Mouse (Mus musculus) midbrain, embryonic 12.5 days (tissue): ENCODE measurements around the gene Oprm1. TPM values are rescaled to one million over a fixed set of nuclear protein-coding genes. Genes with fewer than 3 reads are reported as not detected.
"Not testable (repeated sequence)": the region's sequence is repeated elsewhere in the genome, so short reads cannot be mapped to it uniquely, and the experiment has no call there.

Source experiments
- ATAC-seq: fragments of 200-750 bp; cut with Nextera tagmentation; 2 replicates; pipeline ENCODE4 v1.8.0; 2017; ENCODE audit warnings: low read depth, moderate TSS enrichment, moderate library complexity; ENCODE audit not compliant: low FRiP score
- H3K27ac ChIP-seq: fragments of 300-500 bp; sonication (generic); replicated peaks from 2 replicates; pipeline ENCODE4 v1.5.1; 2016; ENCODE audit warnings: mild to moderate bottlenecking
- H3K27me3 ChIP-seq: fragments of 300-500 bp; sonication (generic); 2 replicates; pipeline ENCODE4 v1.6.1; 2016; ENCODE audit warnings: mild to moderate bottlenecking
- H3K36me3 ChIP-seq: fragments of 300-500 bp; sonication (generic); 2 replicates; pipeline ENCODE4 v1.6.1; 2016
- H3K4me1 ChIP-seq: fragments of 300-500 bp; sonication (generic); 2 replicates; pipeline ENCODE4 v1.6.1; 2016
- H3K4me2 ChIP-seq: fragments of 300-500 bp; sonication (generic); replicated peaks from 2 replicates; pipeline ENCODE4 v1.6.1; 2016; ENCODE audit warnings: mild to moderate bottlenecking, moderate library complexity
- H3K4me3 ChIP-seq: fragments of 300-500 bp; sonication (generic); 2 replicates; pipeline ENCODE4 v1.5.1; 2016; ENCODE audit warnings: mild to moderate bottlenecking
- H3K9ac ChIP-seq: fragments of 300-500 bp; sonication (generic); replicated peaks from 2 replicates; pipeline ENCODE4 v1.6.1; 2016; ENCODE audit warnings: mild to moderate bottlenecking, moderate library complexity
- H3K9me3 ChIP-seq: fragments of 300-500 bp; sonication (generic); 2 replicates; pipeline ENCODE4 v1.6.1; 2016; ENCODE audit warnings: mild to moderate bottlenecking
- WGBS: fragments of 180-500 bp; shearing (Covaris S2); methylation state at CpG from one replicate; pipeline ENCODE4 v1.1.7; 2016; 5-methylcytosine and 5-hydroxymethylcytosine counted together
- polyA plus RNA-seq: library from polyadenylated mRNA; unstranded; fragments of >200 nt; fragmentation: Nextera tagmentation; extraction: Ambion mirVana; gene quantifications from 2 replicates; pipeline ENCODE4 v1.2.1, GENCODE M21; 2016

The Oprm1 gene
- polyA plus RNA-seq, 1 experiment from 2014 or later, result 0.26 TPM

DNA sequence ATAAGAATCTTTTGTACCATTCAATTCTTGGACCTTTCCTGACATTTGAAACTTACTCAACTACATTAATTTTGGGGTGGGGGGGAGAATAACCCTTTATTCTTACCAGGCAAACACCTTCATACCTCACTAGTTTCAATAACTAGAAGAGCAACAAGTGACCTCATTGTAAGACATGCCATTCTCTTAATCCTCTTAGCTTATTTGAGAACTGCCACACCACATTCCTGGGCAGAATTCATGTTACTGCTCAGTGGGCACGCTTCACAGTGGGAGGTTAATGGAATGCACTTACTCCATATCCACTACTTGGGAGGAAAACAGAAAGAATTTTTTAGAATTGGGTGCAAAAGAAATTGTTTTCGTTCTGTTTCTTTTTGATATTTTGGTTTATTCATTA lies 90.5 kb downstream of the Oprm1 start:
- Histone ChIP-seq H3K27me3 (no peaks in the 10 kb centered on the region), H3K9me3 (no peaks in the 10 kb centered on the region), H3K4me2 (no peak overlapping the region), H3K27ac (no peak overlapping the region), H3K36me3 (no peaks in the 10 kb centered on the region), H3K9ac (no peak overlapping the region), H3K4me3 (no peak overlapping the region), H3K4me1 (no peaks in the 10 kb centered on the region)
- ATAC-seq, result 0 out of 2 replicates have a peak, but pooled peaks have one; percentile 34
- WGBS, result 44% methylated on average over 2 of the region's 2 CpGs

DNA sequence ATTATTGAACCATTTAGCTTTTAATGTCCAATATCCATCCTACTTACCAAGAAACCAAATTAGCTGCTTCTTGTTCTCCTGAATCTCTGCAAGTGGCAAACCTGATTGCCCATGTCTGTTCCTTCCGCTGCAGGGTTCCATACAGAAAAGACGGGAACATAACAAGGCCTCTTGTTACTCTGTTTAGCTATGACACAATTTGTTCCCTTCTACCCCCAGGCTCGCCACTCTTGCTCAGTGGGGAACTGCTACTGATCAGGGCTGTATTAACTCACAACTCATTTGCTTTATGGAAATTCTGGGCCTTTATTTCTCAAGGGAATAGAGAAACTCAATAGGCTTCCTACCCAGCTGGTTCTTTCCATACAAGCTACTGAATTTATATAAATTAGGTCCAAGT lies 97.5 kb downstream of the Oprm1 start:
- no peak for ATAC-seq
- 77% methylated on average over 3 of the region's 3 CpGs for WGBS
- H3K4me3 ChIP-seq, result no peak overlapping the region

DNA sequence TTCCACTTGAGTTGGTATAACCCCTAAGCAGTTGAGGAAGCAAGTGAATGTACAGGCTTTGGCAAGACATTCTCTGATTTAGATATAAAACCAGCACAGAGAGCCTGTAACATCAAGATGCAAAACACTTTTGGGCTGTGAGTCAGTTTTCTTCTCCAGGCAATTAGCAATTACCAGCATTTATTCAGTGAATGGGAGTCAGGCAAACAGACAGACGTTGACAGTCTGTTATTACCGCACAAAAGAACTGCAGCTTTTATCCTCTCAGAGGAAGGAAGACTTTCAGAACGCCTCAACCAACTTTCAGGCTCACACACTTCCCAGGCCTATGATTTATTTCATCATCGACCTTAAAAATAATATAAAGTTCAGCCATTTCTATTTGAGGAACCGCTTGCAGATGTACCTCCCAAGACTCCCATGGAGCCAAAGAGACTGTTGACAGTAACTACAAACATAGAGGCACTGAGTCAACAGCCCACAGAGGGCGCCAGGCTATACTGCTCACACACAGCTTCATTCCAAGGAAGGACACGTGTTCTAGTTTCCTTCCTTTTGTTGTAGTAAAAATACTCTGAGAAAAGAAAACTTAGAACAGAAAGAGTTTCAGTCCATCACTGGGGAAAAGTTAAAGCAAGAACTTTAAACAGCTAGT lies 113.2 kb downstream of the Oprm1 start:
- peaks cover 6% of the 10 kb centered on the region; the same call in 1 of the 2 replicates for H3K9me3 ChIP-seq
- 82% methylated on average over 7 of the region's 7 CpGs for WGBS
- no peak overlapping the region for H3K27ac ChIP-seq
- H3K4me1 ChIP-seq, result no peaks in the 10 kb centered on the region
- H3K27me3 ChIP-seq, result no peaks in the 10 kb centered on the region
- H3K36me3 ChIP-seq, result no peaks in the 10 kb centered on the region
- H3K9ac ChIP-seq, result no peak overlapping the region
- no peak overlapping the region for H3K4me2 ChIP-seq
- H3K4me3 ChIP-seq, result no peak overlapping the region
- no peak for ATAC-seq

More for the DNA sequence above, 97.5 kb downstream of the Oprm1 start:
- Histone ChIP-seq H3K4me1 (no peaks in the 10 kb centered on the region), H3K36me3 (no peaks in the 10 kb centered on the region), H3K9me3 (no peaks in the 10 kb centered on the region), H3K4me2 (no peak overlapping the region), H3K9ac (no peak overlapping the region), H3K27me3 (no peaks in the 10 kb centered on the region), H3K27ac (no peak overlapping the region)

DNA sequence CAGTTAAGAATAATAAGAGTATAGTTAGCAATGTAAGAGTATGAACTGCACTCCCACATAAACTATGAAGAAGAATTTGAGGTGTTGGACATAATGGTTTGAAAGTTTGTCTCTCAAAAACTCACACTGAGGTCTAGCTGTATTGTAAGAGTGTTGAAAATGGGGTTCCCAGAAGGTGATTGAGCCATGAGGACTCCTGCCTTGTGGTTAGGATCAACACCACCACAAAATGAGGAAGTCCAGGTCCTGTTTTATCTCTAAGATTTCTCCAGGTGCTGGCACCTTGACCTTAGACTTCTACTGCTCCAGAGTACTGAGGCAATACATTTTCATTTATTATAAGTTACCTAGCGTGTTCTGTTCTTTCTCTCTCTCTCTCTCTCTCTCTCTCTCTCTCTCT lies 115.6 kb downstream of the Oprm1 start:
- H3K4me3 ChIP-seq, result no peak overlapping the region
- ATAC-seq, result no peak
- 100% methylated on average over 1 of the region's 1 CpGs for WGBS
- H3K4me2 ChIP-seq, result no peak overlapping the region
- no peaks in the 10 kb centered on the region for H3K4me1 ChIP-seq
- no peak overlapping the region for H3K9ac ChIP-seq
- H3K36me3 ChIP-seq, result no peaks in the 10 kb centered on the region
- H3K27ac ChIP-seq, result no peak overlapping the region
- no peaks in the 10 kb centered on the region for H3K27me3 ChIP-seq
- peaks cover 4% of the 10 kb centered on the region; the same call in 1 of the 2 replicates for H3K9me3 ChIP-seq

DNA sequence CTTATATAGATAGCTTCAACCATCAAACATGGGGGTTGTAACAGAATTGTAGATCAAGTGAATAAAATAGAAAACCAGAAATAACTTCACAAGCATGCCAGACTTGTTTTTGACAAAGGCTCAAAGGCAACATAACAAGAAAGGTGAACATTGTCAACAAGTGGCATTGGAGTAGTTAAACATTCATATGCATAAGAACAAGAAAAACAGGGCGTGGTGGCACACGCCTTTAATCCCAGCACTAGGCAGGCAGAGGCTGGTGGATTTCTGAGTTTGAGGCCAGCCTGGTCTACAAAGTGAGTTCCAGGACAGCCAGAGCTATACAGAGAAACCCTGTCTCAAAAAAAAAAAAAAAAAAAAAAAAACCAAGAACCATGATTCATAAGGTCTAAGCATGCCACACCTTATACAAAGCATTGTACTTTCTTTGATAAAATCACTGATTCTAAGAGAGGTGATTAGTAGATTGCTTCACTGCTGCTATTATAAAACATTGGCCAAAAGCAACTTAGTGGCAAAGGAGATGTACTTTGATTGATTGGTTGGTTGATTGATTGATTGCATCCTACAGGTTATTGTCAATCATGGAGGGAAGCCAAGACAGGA lies 120.1 kb downstream of the Oprm1 start:
- H3K4me2 ChIP-seq, result no peak overlapping the region
- no peaks in the 10 kb centered on the region for H3K4me1 ChIP-seq
- no peak overlapping the region for H3K27ac ChIP-seq
- no peaks in the 10 kb centered on the region for H3K9me3 ChIP-seq
- no peaks in the 10 kb centered on the region for H3K36me3 ChIP-seq
- H3K9ac ChIP-seq, result no peak overlapping the region
- WGBS, result 87% methylated on average over 2 of the region's 2 CpGs
- no peaks in the 10 kb centered on the region for H3K27me3 ChIP-seq
- H3K4me3 ChIP-seq, result no peak overlapping the region
- no peak for ATAC-seq

DNA sequence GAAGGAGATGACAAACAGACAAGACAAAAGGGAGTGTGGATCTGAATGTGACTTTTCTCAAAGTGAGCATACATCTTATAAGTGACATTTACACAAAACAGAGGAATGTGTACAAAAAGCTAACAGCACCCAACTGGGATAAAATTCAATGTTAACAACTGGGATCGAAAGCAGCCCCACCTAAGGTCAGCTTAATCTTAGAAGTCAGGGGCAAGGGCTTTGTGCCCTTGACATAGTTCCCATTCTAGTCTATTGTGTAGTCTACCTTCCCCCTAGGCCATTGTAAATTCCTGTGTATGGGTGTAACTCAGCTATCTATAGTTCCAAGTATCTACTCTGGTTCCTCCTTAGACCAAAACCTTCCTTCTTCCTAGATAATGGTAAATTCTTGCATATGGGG lies 123.7 kb downstream of the Oprm1 start:
- not testable (repeated sequence) for H3K27me3 ChIP-seq, H3K27ac ChIP-seq, ATAC-seq, H3K4me1 ChIP-seq, H3K9me3 ChIP-seq, H3K4me3 ChIP-seq, H3K4me2 ChIP-seq, H3K9ac ChIP-seq, H3K36me3 ChIP-seq
- WGBS, result 95% methylated on average over 1 of the region's 1 CpGs

DNA sequence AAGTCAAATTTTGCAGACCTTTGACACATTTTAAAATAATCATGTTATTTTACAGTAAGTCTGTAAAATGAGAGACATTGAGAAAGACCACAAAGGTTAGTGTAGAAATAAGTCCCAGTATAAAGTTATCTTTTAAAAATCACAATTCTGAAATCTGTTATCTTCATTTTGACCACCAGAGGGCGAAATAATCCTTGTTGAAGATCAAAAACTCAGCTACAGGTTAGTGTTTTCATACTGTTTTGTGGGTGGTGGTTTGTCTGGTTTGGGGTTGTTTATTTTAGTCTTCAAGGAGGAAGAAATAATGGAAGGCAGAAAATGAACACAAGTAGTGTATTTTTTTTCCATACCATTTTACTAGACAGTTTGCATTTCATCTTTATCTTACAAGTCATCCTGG lies 127.2 kb downstream of the Oprm1 start:
- no peaks in the 10 kb centered on the region for H3K9me3 ChIP-seq
- H3K4me1 ChIP-seq, result no peaks in the 10 kb centered on the region
- H3K27ac ChIP-seq, result no peak overlapping the region
- no peak overlapping the region for H3K4me3 ChIP-seq
- H3K9ac ChIP-seq, result no peak overlapping the region
- ATAC-seq, result no peak
- H3K36me3 ChIP-seq, result no peaks in the 10 kb centered on the region
- H3K4me2 ChIP-seq, result no peak overlapping the region
- 0% methylated on average over 1 of the region's 1 CpGs for WGBS
- no peaks in the 10 kb centered on the region for H3K27me3 ChIP-seq

DNA sequence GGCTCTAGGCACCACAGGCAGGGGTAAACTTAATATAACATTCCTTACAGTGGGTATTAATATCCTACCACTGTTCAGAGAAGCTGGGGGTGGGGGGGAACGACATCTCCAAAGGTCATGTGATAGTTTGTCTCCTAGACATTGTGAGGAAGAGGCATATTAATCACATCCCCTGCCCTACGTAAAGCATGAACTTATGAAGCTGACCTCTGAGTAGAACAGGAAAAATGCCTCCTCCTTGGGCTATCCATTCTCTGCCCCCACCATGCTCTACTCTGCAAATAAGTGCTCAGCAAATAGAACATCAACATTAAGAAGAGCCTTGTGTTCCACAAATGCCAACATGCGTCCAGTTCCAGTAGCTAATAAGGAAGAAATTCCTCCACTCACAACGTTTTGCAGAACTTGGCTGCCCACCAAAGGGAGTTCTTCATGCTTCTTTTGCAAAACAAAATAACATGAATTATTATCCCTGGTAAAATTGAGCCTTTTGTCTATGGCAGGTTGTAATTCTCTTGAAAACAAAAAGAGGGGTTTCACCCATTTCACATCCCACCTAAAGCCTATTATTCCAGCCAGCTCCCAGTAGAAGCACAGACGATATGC lies 131.4 kb downstream of the Oprm1 start:
- ATAC-seq, result no peak
- Histone ChIP-seq H3K27me3 (no peaks in the 10 kb centered on the region), H3K9me3 (no peaks in the 10 kb centered on the region), H3K36me3 (no peaks in the 10 kb centered on the region), H3K4me2 (no peak overlapping the region), H3K27ac (no peak overlapping the region), H3K4me1 (no peaks in the 10 kb centered on the region), H3K4me3 (no peak overlapping the region), H3K9ac (no peak overlapping the region)
- 71% methylated on average over 5 of the region's 5 CpGs for WGBS

DNA sequence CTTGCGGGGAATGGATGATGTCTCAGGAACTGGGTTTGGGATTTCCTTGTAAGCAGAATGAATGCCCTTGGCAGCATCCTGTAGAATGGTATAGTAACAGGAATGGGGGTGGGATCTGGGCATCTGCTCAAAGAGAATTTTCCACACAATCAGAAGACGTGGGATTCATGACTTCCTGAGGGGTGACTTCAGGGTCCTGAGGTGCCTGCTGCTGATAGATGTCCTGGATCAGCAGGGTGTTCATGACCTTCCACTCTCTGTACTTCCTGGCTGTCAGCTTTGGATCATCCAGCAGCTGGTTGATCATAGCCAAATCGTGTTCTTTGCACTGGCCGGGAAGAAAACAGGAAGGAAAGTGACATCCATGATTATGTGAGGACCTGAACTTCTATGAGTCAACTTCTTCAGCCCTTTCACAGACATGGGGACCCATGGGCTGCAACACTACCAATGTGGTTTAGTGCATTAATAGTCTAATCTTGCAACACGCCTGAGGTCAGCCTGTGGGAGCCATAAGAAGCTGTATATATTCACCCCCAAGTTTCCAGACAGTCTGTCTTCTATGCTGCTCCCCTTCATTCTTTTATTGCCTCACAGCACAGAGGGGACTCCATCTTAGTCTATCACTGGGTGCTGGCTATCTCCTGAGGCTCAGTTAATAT lies 132.2 kb downstream of the Oprm1 start:
- Histone ChIP-seq H3K27me3 (no peaks in the 10 kb centered on the region), H3K27ac (no peak overlapping the region), H3K36me3 (no peaks in the 10 kb centered on the region), H3K4me1 (no peaks in the 10 kb centered on the region), H3K9me3 (no peaks in the 10 kb centered on the region), H3K4me2 (no peak overlapping the region), H3K4me3 (no peak overlapping the region), H3K9ac (no peak overlapping the region)
- ATAC-seq, result no peak
- WGBS, result 93% methylated on average over 5 of the region's 5 CpGs

DNA sequence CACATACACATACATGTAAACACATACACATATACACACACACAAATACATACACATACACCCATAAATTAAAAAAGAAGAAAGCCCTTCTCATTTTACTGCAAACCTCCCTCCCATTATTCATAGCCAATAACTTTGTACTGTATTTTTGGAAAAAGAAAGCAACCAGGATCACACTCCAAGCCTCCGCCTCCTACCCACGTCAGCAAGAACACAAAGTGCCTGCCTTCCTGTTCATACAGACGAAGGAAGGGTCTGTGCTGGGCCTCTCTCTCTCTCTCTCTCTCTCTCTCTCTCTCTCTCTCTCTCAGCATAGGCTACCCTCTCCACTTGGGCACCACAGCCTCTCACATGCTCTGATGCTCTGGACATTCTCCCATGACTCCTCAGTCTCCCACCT lies 137.5 kb downstream of the Oprm1 start:
- Histone ChIP-seq H3K27ac (no peak overlapping the region), H3K4me2 (no peak overlapping the region), H3K9ac (no peak overlapping the region), H3K9me3 (no peaks in the 10 kb centered on the region), H3K4me1 (no peaks in the 10 kb centered on the region), H3K36me3 (no peaks in the 10 kb centered on the region), H3K4me3 (no peak overlapping the region), H3K27me3 (no peaks in the 10 kb centered on the region)
- WGBS, result 74% methylated on average over 3 of the region's 3 CpGs
- ATAC-seq, result no peak

DNA sequence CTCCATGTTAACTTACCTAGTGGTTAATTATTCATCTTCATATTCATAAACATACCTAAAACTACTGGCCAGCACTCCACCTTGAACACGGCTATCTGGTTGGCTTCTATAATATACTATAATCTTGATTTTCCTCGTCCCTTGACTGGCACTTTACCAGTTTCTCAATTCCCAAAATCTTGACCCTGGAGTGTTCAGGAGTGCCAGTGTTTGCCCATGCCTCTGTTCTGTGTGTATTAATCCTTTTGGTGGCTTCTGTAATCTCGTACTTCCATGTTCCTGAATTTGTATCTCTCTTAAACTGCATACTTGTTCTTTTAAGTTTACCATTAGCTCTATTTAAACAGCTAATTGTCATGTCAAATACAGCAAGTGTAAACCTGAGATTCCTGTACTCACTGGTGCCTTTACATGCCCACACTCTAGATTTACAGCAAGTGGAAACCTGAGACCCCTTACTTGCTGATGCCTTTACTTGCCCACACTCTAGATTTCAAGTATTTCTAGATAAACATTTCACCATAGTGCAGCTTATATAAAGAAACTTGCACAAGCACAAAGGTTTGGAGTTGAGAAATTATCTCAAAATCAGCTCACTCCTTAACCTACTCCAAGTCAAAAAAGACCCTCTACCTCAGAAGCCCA lies 138.5 kb downstream of the Oprm1 start:
- no peak for ATAC-seq
- no peak overlapping the region for H3K4me3 ChIP-seq
- no peaks in the 10 kb centered on the region for H3K9me3 ChIP-seq
- no peak overlapping the region for H3K9ac ChIP-seq
- H3K27me3 ChIP-seq, result no peaks in the 10 kb centered on the region
- no peak overlapping the region for H3K4me2 ChIP-seq
- 79% methylated on average over 3 of the region's 3 CpGs for WGBS
- H3K27ac ChIP-seq, result no peak overlapping the region
- H3K4me1 ChIP-seq, result no peaks in the 10 kb centered on the region
- no peaks in the 10 kb centered on the region for H3K36me3 ChIP-seq

DNA sequence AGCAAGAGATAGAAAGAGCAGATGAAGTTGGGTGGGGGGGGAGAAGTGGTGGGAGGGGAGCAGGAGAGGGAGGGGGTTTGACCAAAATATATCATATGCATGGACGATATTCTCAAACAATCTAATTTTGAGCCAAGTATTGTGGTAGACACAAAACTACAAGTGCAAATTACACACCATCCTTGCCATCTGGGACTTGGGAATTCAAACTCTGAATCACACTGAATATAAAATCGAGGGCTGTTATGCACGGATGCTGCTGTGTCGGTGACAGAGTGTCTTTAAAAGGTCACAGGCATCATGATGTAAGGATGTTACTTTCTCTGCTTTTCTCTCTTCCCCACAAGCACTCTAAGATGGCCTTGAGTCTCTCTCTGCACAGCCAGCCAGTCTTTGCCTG lies 141.8 kb downstream of the Oprm1 start:
- H3K4me1 ChIP-seq, result no peaks in the 10 kb centered on the region
- no peak overlapping the region for H3K27ac ChIP-seq
- 90% methylated on average over 4 of the region's 4 CpGs for WGBS
- H3K27me3 ChIP-seq, result no peaks in the 10 kb centered on the region
- no peak overlapping the region for H3K4me3 ChIP-seq
- H3K36me3 ChIP-seq, result no peaks in the 10 kb centered on the region
- ATAC-seq, result no peak
- no peaks in the 10 kb centered on the region for H3K9me3 ChIP-seq
- H3K4me2 ChIP-seq, result no peak overlapping the region
- H3K9ac ChIP-seq, result no peak overlapping the region
